Mouse (Mus musculus): ENCODE measurements at regions not wholly inside any gene's neighbourhood (a gene's known extent, or its start where the extent isn't known, plus 50 kb on each side); places are given as distances from the start of the nearest gene placed in this dataset.
"Not testable (repeated sequence)": the region's sequence is repeated elsewhere in the genome, so short reads cannot be mapped to it uniquely, and the experiment has no call there.

- no peak for DNase-seq (ENCODE audit: low spot score)
Measured at GRCm38 (mm10) chr1:193539261-193539660, 169.2 kb upstream of the Camk1g start.

GRCm38 (mm10) chr1:193538425-193538824 is 168.3 kb upstream of the Camk1g start:
- DNase-seq (ENCODE audit: low spot score) = no peak

GRCm38 (mm10) chr1:193537616-193538015 is 167.5 kb upstream of the Camk1g start:
- DNase-seq (ENCODE audit: low spot score) = no peak

- DNase-seq (ENCODE audit: low spot score) = no peak
Measured at GRCm38 (mm10) chr1:193536552-193536951, 166.5 kb upstream of the Camk1g start.

DNA sequence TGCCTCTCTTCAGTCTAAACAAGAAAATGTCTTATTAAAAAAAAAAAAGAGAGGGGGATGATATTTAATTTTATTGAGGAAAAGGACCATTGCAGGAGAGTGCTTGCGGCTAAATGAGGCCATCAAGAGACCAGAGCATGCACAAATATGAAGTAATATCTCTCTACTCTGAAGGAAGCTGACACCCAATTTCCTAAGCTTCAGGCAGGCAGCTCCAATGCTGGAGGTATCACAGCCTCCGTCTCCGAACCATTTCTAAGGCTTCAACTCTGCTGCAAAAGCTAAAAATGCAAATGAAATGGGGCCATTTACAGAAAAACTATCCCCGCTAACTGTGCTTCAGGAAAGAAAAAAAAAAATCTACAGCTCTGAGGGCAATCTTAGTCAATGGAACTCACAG is 164.4 kb upstream of the Camk1g start:
- DNase-seq (ENCODE audit: low spot score) = no peak

GRCm38 (mm10) chr1:193526501-193526900 is 156.4 kb upstream of the Camk1g start:
- no peak for DNase-seq (ENCODE audit: low spot score)

- no peak for DNase-seq (ENCODE audit: low spot score)
Measured at GRCm38 (mm10) chr1:193522007-193522406, 151.9 kb upstream of the Camk1g start.

GRCm38 (mm10) chr1:193518840-193519239 is 148.7 kb upstream of the Camk1g start:
- DNase-seq (ENCODE audit: low spot score) = no peak

DNA sequence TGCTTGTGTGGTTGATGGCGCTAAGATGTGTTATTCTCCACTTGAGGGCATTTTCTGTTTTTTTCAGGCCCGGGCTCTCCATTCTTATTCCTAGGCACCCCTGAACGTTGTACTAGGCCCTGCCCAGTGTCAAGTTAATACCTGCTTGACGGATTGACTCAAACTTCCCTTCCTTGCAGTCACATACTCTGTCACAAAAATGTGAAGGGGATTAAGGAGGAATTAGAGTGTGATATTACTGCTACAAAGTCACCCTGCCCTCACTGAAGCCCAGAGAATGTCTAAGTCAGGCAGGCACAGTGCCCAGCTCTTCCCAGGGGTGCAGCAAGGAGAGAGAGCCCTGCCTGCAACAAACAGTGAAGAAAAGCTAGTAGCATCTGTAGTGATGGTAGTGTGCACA is 147.9 kb upstream of the Camk1g start:
- DNase-seq (ENCODE audit: low spot score) = no peak

DNA sequence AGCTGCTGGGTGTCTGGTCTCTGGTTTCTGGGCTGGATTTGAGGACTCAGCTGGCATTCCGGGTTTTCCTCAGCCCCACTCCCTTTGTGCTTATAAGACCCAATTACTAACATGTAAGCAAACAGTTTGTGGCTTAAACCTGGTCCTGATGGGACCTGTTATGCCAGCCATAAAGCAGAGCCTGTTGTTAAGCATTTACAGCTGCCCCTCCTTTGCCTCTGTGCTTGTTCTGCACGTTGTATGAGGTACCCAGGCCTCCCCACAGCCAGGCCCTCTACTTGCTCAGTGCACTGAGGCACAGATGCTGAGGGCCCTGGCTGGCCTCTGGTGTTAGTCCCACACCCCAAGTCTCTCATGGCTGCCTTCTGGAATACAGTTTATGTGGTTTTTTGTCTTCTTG is 147.2 kb upstream of the Camk1g start:
- DNase-seq (ENCODE audit: low spot score) = no peak

- DNase-seq (ENCODE audit: low spot score) = no peak
Measured at GRCm38 (mm10) chr1:193516395-193516794, 146.3 kb upstream of the Camk1g start.

GRCm38 (mm10) chr1:193513929-193514710 is 144.0 kb upstream of the Camk1g start:
- DNase-seq (ENCODE audit: low spot score) = no peak

- DNase-seq (ENCODE audit: low spot score) = no peak
Measured at GRCm38 (mm10) chr1:193510066-193510793, 140.1 kb upstream of the Camk1g start.

GRCm38 (mm10) chr1:193508271-193508670 is 138.2 kb upstream of the Camk1g start:
- no peak for DNase-seq (ENCODE audit: low spot score)

DNA sequence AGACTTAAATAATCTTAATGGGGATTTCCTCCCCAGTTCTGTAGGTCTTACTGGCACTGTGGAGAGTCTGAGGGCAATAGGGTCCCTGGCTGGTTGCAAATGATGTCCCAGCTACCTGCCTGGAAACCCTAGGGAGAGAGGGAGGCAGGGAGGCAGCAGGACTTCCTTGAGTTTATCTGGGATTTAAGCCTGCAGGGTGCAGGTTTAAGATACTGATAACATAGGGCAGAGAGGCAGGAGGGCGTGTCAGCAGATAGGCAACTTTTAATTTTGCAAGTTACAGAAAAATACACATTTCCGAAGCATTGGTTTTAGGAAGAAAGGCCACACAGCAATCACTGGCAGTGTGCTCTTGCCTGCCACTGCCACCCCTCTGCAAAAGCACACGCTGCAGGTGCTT is 136.9 kb upstream of the Camk1g start:
- no peak for DNase-seq (ENCODE audit: low spot score)

DNA sequence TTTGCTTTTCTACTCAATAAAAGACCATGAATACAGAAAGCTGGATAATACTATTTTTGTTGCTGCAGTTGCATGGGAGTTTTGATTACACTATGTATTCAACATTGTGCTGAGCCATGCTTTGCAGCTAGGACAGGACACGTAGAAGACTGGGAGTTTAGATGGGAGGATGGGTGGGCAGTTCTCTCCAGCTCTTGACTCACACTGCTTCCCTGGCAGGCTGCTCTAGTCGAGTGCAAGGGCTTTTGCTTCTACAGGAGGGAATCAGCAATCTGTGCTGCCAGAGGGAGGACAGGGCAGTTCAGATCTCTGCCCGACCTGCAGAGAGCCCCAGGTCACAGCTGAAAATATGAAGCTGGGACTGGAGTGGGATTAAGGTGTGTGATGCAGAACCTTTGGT is 135.3 kb upstream of the Camk1g start:
- DNase-seq (ENCODE audit: low spot score) = no peak

DNA sequence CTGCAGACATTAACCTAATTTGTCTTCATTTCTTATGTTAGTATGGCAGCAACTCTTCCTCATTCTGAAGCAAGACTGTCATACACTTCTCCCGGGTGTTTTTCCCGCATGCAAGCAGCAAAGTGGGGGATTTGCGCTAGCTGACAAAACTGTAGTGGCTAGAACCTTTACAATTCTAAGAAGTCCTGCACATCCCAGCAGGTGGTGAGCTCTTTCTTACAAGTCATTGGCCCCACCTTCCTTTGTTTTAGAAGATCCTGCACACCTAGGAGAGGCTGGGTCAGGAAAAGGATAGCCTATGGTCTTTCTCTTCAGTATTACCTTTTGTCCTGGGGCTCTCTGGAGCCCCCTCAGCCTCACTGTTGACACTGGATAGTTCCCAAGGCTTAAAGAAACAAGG is 134.5 kb upstream of the Camk1g start:
- no peak for DNase-seq (ENCODE audit: low spot score)

DNA sequence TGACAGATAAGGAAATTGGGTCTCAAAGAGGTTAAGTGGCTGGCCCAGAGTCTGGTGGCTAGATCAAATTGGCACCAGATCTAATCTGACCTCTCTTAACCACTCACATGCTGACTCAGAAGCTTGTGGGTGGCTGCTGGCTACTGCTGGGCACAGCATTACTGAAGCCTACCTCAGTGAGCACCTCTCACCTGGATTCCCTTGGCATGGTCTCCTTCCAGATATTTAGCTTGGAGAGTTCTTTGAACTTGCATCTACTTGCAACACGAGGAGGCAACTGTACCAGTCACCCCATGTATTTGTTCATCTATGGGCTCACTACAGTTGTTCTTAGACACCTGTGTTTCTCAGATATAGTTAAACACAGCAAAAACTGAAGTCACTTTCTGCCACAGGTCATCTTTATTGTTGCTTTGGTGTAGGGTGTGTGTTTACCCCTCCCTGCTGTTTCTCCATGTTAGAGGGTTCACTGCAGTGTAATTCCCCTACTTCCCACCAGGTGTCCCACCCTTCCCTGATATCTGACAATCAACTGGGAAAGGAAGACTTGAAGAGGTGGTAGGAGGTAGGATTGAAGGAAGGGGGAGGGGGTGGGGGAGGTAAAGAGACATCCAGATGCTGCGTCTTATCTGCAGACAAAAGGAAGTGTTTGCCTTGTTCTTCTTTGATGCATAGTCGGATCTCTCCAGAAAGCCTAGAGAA is 133.7 kb upstream of the Camk1g start:
- DNase-seq (ENCODE audit: low spot score) = no peak

DNA sequence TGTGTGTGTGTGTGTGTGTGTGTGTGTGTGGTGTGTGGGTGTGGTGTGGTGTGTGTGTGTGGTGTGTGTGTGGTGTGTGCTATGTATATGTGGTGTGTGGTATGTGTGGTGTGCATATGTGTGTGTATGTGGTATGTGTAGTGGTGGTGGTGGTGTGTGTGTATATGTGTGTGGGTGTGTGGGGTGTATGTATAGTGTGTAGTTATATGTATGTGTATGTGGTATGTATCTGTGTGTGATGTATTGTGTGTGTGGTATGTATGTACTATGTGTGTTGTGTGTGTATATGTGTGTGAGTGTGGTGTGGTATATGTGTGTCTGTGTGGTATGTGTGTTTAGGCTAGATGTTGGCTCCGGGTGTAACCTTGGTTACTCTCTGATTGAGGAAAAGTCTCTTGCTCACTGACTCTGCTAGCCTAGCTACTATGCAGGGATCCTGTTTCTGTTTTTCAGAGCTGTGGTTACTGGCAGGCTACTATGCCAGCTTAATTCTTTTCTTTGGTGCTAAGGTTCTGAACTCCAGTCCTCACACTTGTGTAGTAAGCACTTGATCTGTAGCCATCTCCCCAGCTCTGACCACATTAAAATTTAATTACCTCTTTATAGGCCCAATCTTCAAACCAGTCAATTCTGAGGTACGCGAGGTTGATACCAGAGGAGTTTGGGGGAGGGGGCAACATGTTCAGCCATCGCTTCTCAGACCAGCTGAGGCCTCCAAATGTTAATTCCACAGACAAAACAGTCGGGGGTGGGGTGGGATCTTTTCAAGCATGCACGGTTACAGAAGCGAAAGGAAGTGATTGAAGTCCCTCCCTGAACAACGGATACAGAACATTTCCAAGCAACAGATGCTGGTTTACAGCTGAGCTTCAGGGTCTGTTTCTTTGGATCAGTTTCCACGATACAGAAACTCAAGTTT is 126.4 kb upstream of the Camk1g start:
- no peak for DNase-seq (ENCODE audit: low spot score)

GRCm38 (mm10) chr1:193488039-193488438 is 117.9 kb upstream of the Camk1g start:
- no peak for DNase-seq (ENCODE audit: low spot score)

GRCm38 (mm10) chr1:193486668-193487067 is 116.6 kb upstream of the Camk1g start:
- DNase-seq (ENCODE audit: low spot score) = not testable (repeated sequence)

- no peak for DNase-seq (ENCODE audit: low spot score)
Measured at GRCm38 (mm10) chr1:193484977-193485376, 114.9 kb upstream of the Camk1g start.
